Mouse (Mus musculus) embryonic facial prominence, embryonic 14.5 days (tissue): Measurements from ENCODE around the gene Rbm28. TPM values are rescaled to one million over a fixed set of nuclear protein-coding genes. Genes with fewer than 3 reads are reported as not detected.

Experiments used
- ATAC-seq: fragments of 200-750 bp; cut with Nextera tagmentation; 2 replicates; pipeline ENCODE4 v1.8.0; 2017; ENCODE audit warnings: low read depth, moderate number of reproducible peaks, moderate TSS enrichment
- DNase-seq: peaks from one replicate; pipeline ENCODE4 v3.0.0-alpha.2; 2015; ENCODE audit warnings: low spot score
- H3K27ac ChIP-seq: fragments of 300-500 bp; sonication (generic); replicated peaks from 2 replicates; pipeline ENCODE4 v1.5.1; 2014; ENCODE audit warnings: low read depth, mild to moderate bottlenecking, low read length, moderate library complexity
- H3K27me3 ChIP-seq: fragments of 300-500 bp; sonication (generic); replicated peaks from 2 replicates; pipeline ENCODE4 v1.6.1; 2014; ENCODE audit warnings: low read length; ENCODE audit not compliant: control insufficient read depth, insufficient read depth
- H3K36me3 ChIP-seq: fragments of 300-500 bp; sonication (generic); 2 replicates; pipeline ENCODE4 v1.6.1; 2014; ENCODE audit warnings: low read length, mixed read lengths; ENCODE audit not compliant: control insufficient read depth, insufficient read depth
- H3K4me1 ChIP-seq: fragments of 300-500 bp; sonication (generic); 2 replicates; pipeline ENCODE4 v1.6.1; 2014; ENCODE audit warnings: antibody characterized with exemption, low read length; ENCODE audit not compliant: control insufficient read depth, insufficient read depth
- H3K4me2 ChIP-seq: fragments of 300-500 bp; sonication (generic); 2 replicates; pipeline ENCODE4 v1.6.1; 2014; ENCODE audit warnings: low read depth, mild to moderate bottlenecking, low read length, moderate library complexity, mixed read lengths
- H3K4me3 ChIP-seq: fragments of 300-500 bp; sonication (generic); 2 replicates; pipeline ENCODE4 v1.5.1; 2014; ENCODE audit warnings: low read depth, mild to moderate bottlenecking, low read length
- H3K9ac ChIP-seq: fragments of 300-500 bp; sonication (generic); 2 replicates; pipeline ENCODE4 v1.6.1; 2014; ENCODE audit warnings: low read depth, mild to moderate bottlenecking, low read length, moderate library complexity, mixed read lengths
- H3K9me3 ChIP-seq: fragments of 300-500 bp; sonication (generic); 2 replicates; pipeline ENCODE4 v1.6.1; 2016; ENCODE audit warnings: low read length; ENCODE audit not compliant: control insufficient read depth
- WGBS: fragments of 180-500 bp; shearing (Covaris S2); extraction: QIAGEN DNeasy Blood & Tissue Kit; methylation state at CpG from one replicate; pipeline ENCODE4 v1.1.7; 2014; 5-methylcytosine and 5-hydroxymethylcytosine counted together
- polyA plus RNA-seq: library from polyadenylated mRNA; unstranded; fragments of >200 nt; fragmentation: Nextera tagmentation; extraction: Ambion mirVana; gene quantifications from 2 replicates; pipeline ENCODE4 v1.2.1, GENCODE M21; 2014

Gene Rbm28
- polyA plus RNA-seq, 1 experiment from 2014 or later = 35.9 TPM

GRCm38 (mm10) chr6:29206006-29206405 lies 41.2 kb upstream of the Rbm28 start:
- H3K4me3 ChIP-seq = no peak overlapping the region
- H3K27ac ChIP-seq = no peak overlapping the region
- H3K27me3 ChIP-seq = no peaks in the 10 kb centered on the region
- H3K4me1 ChIP-seq = peaks cover under 1% of the 10 kb centered on the region; the same call in 1 of the 2 replicates
- ATAC-seq = no peak
- peaks cover 39% of the 10 kb centered on the region for H3K36me3 ChIP-seq
- H3K9ac ChIP-seq = no peak overlapping the region
- no peak for DNase-seq
- H3K9me3 ChIP-seq = no peaks in the 10 kb centered on the region
- WGBS = 95% methylated on average over 10 of the region's 10 CpGs
- no peak overlapping the region for H3K4me2 ChIP-seq

GRCm38 (mm10) chr6:29204932-29205614 lies 40.3 kb upstream of the Rbm28 start:
- Histone ChIP-seq H3K9ac (no peak overlapping the region), H3K4me2 (no peak overlapping the region), H3K9me3 (no peaks in the 10 kb centered on the region), H3K4me1 (no peaks in the 10 kb centered on the region), H3K27me3 (no peaks in the 10 kb centered on the region), H3K4me3 (no peak overlapping the region), H3K27ac (no peak overlapping the region), H3K36me3 (peaks cover 39% of the 10 kb centered on the region)
- no peak; the same call in 1 of the 2 replicates for ATAC-seq
- WGBS = 61% methylated on average over 15 of the region's 15 CpGs
- peak; percentile 64 for DNase-seq

- no peak overlapping the region for H3K27ac ChIP-seq
These were observed 39.2 kb upstream of the Rbm28 start for GRCm38 (mm10) chr6:29203861-29204585.

GRCm38 (mm10) chr6:29203096-29203495 lies 38.3 kb upstream of the Rbm28 start:
- H3K36me3 ChIP-seq = peaks cover 39% of the 10 kb centered on the region
- WGBS = 94% methylated on average over 13 of the region's 13 CpGs
- H3K27ac ChIP-seq = no peak overlapping the region
- H3K4me1 ChIP-seq = no peaks in the 10 kb centered on the region; the same call in 1 of the 2 replicates
- no peak overlapping the region for H3K4me3 ChIP-seq
- DNase-seq (no peak), ATAC-seq (no peak)
- no peak overlapping the region for H3K4me2 ChIP-seq
- H3K27me3 ChIP-seq = no peaks in the 10 kb centered on the region; the same call in 1 of the 2 replicates
- H3K9ac ChIP-seq = no peak overlapping the region
- no peaks in the 10 kb centered on the region for H3K9me3 ChIP-seq

More at GRCm38 (mm10) chr6:29203861-29204585, 39.2 kb upstream of the Rbm28 start:
- no peak overlapping the region for H3K4me3 ChIP-seq
- no peaks in the 10 kb centered on the region for H3K4me1 ChIP-seq
- no peak overlapping the region for H3K9ac ChIP-seq
- H3K36me3 ChIP-seq = peaks cover 39% of the 10 kb centered on the region
- no peak for DNase-seq
- no peaks in the 10 kb centered on the region for H3K27me3 ChIP-seq
- H3K4me2 ChIP-seq = no peak overlapping the region
- no peak for ATAC-seq
- WGBS = 87% methylated on average over 6 of the region's 6 CpGs
- H3K9me3 ChIP-seq = no peaks in the 10 kb centered on the region

DNA sequence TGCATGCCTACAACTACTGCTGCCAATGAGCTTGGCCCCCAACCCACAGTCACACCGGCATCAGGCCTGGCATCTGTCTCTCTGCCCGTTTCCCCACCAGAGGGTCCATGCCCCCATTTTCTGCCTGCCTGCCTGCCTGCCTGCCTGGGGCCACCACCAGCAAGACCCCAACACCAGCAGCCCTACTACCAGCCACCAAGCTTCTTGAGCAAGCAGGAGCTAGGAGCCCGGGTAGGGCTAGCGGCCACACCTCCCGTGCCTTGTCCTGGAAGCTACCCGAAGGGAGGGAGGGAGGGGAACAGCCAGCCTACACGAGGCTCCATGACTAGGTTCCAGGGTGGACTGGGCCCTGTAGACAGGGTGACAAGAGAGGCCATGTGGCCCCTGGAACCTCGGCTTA lies 37.2 kb upstream of the Rbm28 start:
- H3K4me1 ChIP-seq = no peaks in the 10 kb centered on the region; the same call in 1 of the 2 replicates
- H3K27ac ChIP-seq = no peak overlapping the region
- no peak overlapping the region for H3K4me3 ChIP-seq
- no peaks in the 10 kb centered on the region; the same call in 1 of the 2 replicates for H3K27me3 ChIP-seq
- no peak overlapping the region for H3K9ac ChIP-seq
- H3K9me3 ChIP-seq = no peaks in the 10 kb centered on the region
- H3K4me2 ChIP-seq = no peak overlapping the region
- DNase-seq = no peak
- H3K36me3 ChIP-seq = peaks cover 34% of the 10 kb centered on the region
- WGBS = 85% methylated on average over 6 of the region's 8 CpGs
- no peak for ATAC-seq

DNA sequence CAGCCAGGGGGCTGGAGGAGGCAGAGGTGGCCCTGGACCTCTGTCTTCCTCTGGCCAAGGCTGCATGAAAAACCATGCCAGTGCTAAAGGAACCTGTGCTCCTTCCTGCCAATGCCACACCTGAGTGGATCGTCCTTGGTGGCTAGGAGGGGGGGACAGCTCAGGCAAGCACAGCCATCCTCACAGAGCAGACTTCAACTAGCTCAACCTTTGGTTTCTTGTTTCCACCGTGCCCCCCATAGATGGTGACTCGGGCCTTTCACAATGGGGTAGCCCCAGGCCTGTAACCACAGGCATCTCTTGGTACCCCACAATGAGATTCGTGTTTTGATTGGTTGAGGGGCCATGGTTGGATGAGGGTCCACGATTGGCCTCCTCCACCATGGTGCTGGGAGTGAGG lies 36.5 kb upstream of the Rbm28 start:
- H3K4me1 ChIP-seq = no peaks in the 10 kb centered on the region; the same call in 1 of the 2 replicates
- no peaks in the 10 kb centered on the region for H3K9me3 ChIP-seq
- no peak overlapping the region for H3K9ac ChIP-seq
- no peaks in the 10 kb centered on the region; the same call in 1 of the 2 replicates for H3K27me3 ChIP-seq
- no peak for ATAC-seq
- H3K4me3 ChIP-seq = no peak overlapping the region
- no peak overlapping the region for H3K4me2 ChIP-seq
- peaks cover 29% of the 10 kb centered on the region for H3K36me3 ChIP-seq
- DNase-seq = no peak
- 87% methylated on average over 5 of the region's 5 CpGs for WGBS
- no peak overlapping the region for H3K27ac ChIP-seq

DNA sequence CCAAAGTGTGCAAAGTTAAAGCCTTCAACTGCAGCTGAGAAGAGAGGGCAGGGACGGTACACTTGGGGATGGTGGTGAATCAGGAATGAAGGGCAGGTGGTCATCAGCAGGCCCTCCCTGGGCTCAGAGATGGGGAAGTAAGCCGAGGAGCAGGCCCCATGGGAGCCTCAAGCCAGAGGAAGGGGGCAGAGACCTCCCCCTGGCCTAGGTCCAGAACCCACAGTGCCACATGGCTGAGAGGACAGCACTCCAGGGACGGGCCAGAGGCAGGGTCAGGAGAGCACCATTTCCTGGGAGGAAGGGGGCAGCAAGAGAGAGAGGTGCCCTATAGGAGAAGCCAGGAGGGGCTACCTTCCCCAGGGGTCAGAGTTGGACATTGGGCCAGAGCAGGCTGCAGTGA lies 35.7 kb upstream of the Rbm28 start:
- Histone ChIP-seq H3K36me3 (peaks cover 23% of the 10 kb centered on the region), H3K27me3 (no peaks in the 10 kb centered on the region; the same call in 1 of the 2 replicates), H3K27ac (no peak overlapping the region), H3K4me3 (no peak overlapping the region), H3K4me1 (no peaks in the 10 kb centered on the region; the same call in 1 of the 2 replicates), H3K9me3 (no peaks in the 10 kb centered on the region), H3K4me2 (no peak overlapping the region), H3K9ac (no peak overlapping the region)
- ATAC-seq (no peak), DNase-seq (no peak)
- 63% methylated on average over 3 of the region's 3 CpGs for WGBS

- 38% methylated on average over 8 of the region's 8 CpGs for WGBS
- ATAC-seq (no peak), DNase-seq (no peak)
- H3K4me1 ChIP-seq = no peaks in the 10 kb centered on the region; the same call in 1 of the 2 replicates
- H3K9me3 ChIP-seq = no peaks in the 10 kb centered on the region
- H3K9ac ChIP-seq = peak overlapping the region; percentile 58; the same call in 1 of the 2 replicates
- H3K36me3 ChIP-seq = peaks cover 16% of the 10 kb centered on the region
- peak overlapping the region; percentile 38 for H3K4me3 ChIP-seq
- H3K4me2 ChIP-seq = peak overlapping the region; percentile 59
- no peaks in the 10 kb centered on the region; the same call in 1 of the 2 replicates for H3K27me3 ChIP-seq
- H3K27ac ChIP-seq = no peak overlapping the region
These were observed 34.5 kb upstream of the Rbm28 start for GRCm38 (mm10) chr6:29199223-29199855.
